Mouse (Mus musculus): ENCODE measurements around the gene Gm26602.

GRCm38 (mm10) chr10:79879527-79879926, 31.1 kb upstream of the Gm26602 start:
- TF ChIP-seq POLR2A (IDR thresholded peaks at IDR 0.05; ENCODE audit: extremely low read depth, insufficient read depth, low read length) (no peak), CTCF (IDR thresholded peaks at IDR 0.05; ENCODE audit: extremely low read depth, insufficient read depth, low read length) (no peak)

All from cortical plate, adult 2 months (tissue).